Mouse (Mus musculus) bone marrow, adult 2 months (tissue): ENCODE data around the gene Slc11a2. TPM values are rescaled to one million over a fixed set of nuclear protein-coding genes. Genes with fewer than 3 reads are reported as not detected.
"Not testable (repeated sequence)": the region's sequence is repeated elsewhere in the genome, so short reads cannot be mapped to it uniquely, and the experiment has no call there.

ENCODE experiments used
- H3K27ac ChIP-seq: fragments of 200-500 bp; 2 replicates; pipeline ENCODE4 v1.5.1; 2012; ENCODE audit warnings: low read depth, mild to moderate bottlenecking, control low read depth, inconsistent platforms, low read length; ENCODE audit not compliant: control insufficient read depth, poor library complexity, insufficient read depth
- H3K4me1 ChIP-seq: fragments of 200-500 bp; 2 replicates; pipeline ENCODE4 v1.6.1; 2011; ENCODE audit warnings: low read length; ENCODE audit not compliant: control insufficient read depth, insufficient read depth
- H3K4me3 ChIP-seq: fragments of 200-500 bp; replicated peaks from 2 replicates; pipeline ENCODE3; 2011; ENCODE audit warnings: mild to moderate bottlenecking, low read depth, low read length, control low read depth; ENCODE audit not compliant: control insufficient read depth
- CTCF ChIP-seq: fragments of 200-500 bp; IDR thresholded peaks from 2 replicates; pipeline ENCODE4 v1.5.1; 2011; ENCODE audit warnings: low read length, control low read depth; ENCODE audit not compliant: control insufficient read depth, insufficient read depth
- POLR2A ChIP-seq: fragments of 200-500 bp; IDR thresholded peaks from 2 replicates; pipeline ENCODE4 v1.6.1; 2011; ENCODE audit warnings: low read depth, mild to moderate bottlenecking, control low read depth, low read length, borderline replicate concordance; ENCODE audit not compliant: control insufficient read depth
- WGBS: fragments of 180-500 bp; shearing (Covaris S2); methylation state at CpG from one replicate; pipeline ENCODE4 v1.1.7; 2018; 5-methylcytosine and 5-hydroxymethylcytosine counted together
- polyA plus RNA-seq: library from polyadenylated mRNA; stranded (reverse); fragments of >200 nt; gene quantifications from 2 replicates; pipeline ENCODE4 v1.2.4, GENCODE M21; 2011; ENCODE audit warnings: low replicate concordance; ENCODE audit not compliant: missing spikeins, insufficient read depth, insufficient read length

Slc11a2 gene
- polyA plus RNA-seq, 1 experiment: 30.7 TPM

- Histone ChIP-seq H3K27ac (no peak overlapping the region), H3K4me1 (peaks cover 4% of the 10 kb centered on the region), H3K4me3 (peak overlapping the region; percentile 54)
- WGBS: 2% methylated on average over 14 of the region's 14 CpGs
- no peak for TF ChIP-seq POLR2A
- no peak for TF ChIP-seq CTCF
Measured at GRCm38 (mm10) chr15:100423916-100424315, 956 bp downstream of the Slc11a2 start.

- TF ChIP-seq CTCF: no peak
- peak; percentile 97 for TF ChIP-seq POLR2A
- Histone ChIP-seq H3K4me3 (peak overlapping the region; percentile 62), H3K27ac (peak overlapping the region; percentile 5), H3K4me1 (peaks cover 4% of the 10 kb centered on the region)
- WGBS: under 1% methylated on average over 65 of the region's 65 CpGs
Measured at GRCm38 (mm10) chr15:100422899-100423860, 1.7 kb downstream of the Slc11a2 start.

GRCm38 (mm10) chr15:100422476-100422875 lies 2.4 kb downstream of the Slc11a2 start:
- TF ChIP-seq CTCF (no peak), POLR2A (no peak)
- Histone ChIP-seq H3K27ac (peak overlapping the region; percentile 5), H3K4me1 (peaks cover 6% of the 10 kb centered on the region), H3K4me3 (peak overlapping the region; percentile 62)
- WGBS: under 1% methylated on average over 44 of the region's 44 CpGs

DNA sequence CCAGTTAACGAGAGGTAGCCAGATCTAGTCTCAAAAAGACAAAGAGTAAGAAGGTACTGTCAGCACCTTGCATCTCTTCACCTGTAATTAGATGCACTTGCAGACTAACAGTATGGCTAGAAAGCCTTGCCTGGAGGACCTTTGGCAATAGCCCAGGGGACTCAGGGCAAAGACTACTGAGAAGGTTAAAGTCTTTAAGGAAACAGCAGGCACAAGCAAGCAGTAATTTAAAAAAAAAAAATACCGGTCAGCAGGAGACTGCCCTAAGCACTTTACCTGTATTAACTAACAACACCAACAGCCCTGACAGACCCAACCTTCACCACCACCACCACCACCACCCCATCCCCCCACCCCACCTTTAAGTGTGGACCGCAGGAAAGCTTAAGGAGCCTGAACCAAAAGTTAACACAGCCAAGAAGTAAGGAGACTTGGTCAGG lies 3.1 kb downstream of the Slc11a2 start, which contains the start of gene Gm5475:
TSS of gene Gm5475 (plus strand) at position 390 of the 440 bp plus-strand sequence.
- 46% methylated on average over 3 of the region's 3 CpGs for WGBS
- Histone ChIP-seq H3K27ac (peak within 1 kb of the TSS; percentile 61), H3K4me3 (peak within 1 kb of the TSS; percentile 64)
- not testable (repeated sequence) for H3K4me1 ChIP-seq

DNA sequence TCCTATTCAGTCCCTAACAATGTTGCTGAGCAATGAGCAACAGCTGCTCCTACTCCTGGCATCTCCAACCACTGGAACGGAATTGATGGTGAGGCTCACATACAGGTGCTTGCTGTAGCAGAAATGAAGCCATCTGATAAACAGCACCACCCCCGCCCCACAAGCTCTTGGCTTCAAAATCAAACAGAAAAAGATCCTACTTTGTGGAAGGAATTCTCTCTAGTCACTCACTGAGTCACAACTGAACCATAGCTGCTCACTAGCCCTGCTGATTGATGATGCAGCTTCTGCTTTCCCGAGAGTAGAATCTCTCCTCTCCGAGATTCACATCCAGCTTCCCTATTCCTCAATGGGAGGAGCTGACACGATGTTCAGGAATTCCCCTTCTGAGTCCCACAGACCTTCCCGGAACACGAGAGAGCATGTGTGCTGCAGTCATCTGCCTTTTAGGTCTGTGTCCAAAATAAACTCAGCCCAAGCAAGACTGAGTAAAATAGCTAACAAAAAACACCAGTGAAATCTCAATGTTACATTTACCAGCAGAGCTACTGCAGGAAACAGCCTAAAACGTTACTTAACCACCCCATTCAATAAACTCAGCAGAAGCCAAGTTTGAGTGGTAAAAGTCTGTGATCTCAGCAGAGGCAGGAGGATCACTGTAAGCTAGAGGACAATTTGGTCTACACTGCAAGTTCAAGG lies 3.7 kb downstream of the Slc11a2 start:
- peak overlapping the region; percentile 61 for H3K27ac ChIP-seq

DNA sequence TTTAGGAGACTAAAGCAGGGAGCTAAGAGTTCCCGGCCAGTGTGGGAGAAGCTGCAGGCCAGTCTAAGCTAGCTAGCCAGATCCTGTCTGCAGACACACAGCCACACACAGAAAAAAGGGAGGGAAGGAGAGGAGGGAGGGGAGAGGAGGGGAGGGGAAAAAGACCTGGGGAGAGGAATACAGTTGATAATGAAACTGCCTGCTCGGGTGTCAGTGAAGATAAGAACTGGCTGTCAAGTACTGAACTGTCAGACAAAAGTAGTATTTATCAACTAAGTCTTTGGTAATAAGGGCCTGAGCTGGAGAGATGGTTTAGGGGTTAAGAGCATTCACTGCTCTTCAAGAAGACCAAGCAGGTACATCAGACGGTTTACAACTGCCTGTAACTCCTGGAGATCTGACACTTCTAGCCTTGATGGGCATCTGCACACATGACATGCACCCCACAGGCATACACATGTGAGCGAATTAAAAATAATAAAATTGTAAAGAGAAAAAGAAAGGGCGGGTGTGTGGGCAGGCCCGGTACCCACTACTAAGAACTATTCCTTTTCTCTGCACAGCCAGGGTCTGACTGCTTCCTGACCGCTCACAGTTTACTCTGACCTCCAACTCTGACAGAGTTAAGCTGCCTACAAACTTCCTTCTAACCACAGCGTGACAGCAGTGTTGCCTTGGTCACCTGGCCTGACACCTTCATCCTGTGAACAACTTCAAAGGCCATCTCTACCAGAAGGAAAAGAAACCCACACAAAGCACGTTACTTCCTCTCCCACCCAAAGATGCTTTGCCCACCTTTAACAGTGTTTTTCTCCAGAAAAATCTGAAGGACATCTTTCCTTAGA lies 4.7 kb downstream of the Slc11a2 start:
- 28% methylated on average over 9 of the region's 9 CpGs for WGBS
- no peak for TF ChIP-seq CTCF
- no peak for TF ChIP-seq POLR2A

More for the DNA sequence above, 3.7 kb downstream of the Slc11a2 start:
- peaks cover 6% of the 10 kb centered on the region for H3K4me1 ChIP-seq
- 38% methylated on average over 8 of the region's 8 CpGs for WGBS
- peak overlapping the region; percentile 64 for H3K4me3 ChIP-seq
- no peak for TF ChIP-seq POLR2A
- TF ChIP-seq CTCF: no peak

GRCm38 (mm10) chr15:100419311-100419710 lies 5.6 kb downstream of the Slc11a2 start:
- 60% methylated on average over 8 of the region's 8 CpGs for WGBS
- TF ChIP-seq POLR2A: no peak
- TF ChIP-seq CTCF: no peak
- peak overlapping the region; percentile 64 for H3K27ac ChIP-seq
- peak overlapping the region; percentile 36 for H3K4me3 ChIP-seq
- H3K4me1 ChIP-seq: peaks cover 6% of the 10 kb centered on the region

More for the DNA sequence above, 4.7 kb downstream of the Slc11a2 start:
- peaks cover 6% of the 10 kb centered on the region for H3K4me1 ChIP-seq
- peak overlapping the region; percentile 89 for H3K27ac ChIP-seq
- H3K4me3 ChIP-seq: peak overlapping the region; percentile 62

DNA sequence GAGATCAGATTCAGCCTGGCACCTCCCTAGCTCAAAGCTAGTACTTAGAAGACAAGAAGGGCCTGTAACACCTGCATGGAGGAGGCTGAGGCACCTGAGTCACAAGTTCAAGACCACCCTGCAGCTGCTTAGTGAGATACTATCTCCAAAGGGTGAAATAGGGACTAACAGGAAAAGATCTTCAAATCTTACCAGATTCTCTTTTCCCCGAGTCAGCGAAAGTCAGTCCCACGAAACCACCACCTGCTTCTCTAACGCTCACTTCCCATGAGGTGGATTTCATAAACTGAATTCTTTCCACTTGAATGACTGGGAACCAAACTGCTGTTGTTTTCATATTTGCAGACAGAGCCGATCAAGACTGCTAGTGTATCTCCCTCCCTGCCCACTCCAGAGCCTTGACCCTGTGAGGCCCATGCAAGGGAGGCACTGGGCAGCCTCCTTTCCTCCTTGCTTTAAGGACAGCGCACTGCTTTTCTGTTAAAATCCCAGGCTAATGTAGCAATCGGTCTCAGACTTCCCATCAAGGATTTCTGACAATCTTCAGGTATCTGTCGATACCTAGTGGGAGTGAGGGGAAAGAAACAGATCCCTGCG lies 6.9 kb downstream of the Slc11a2 start:
- no peak overlapping the region; the same call in 1 of the 2 replicates for H3K27ac ChIP-seq
- no peak overlapping the region for H3K4me3 ChIP-seq
- WGBS: 62% methylated on average over 9 of the region's 9 CpGs
- TF ChIP-seq CTCF (no peak), POLR2A (no peak)
- H3K4me1 ChIP-seq: peaks cover 6% of the 10 kb centered on the region
